8 mouse cellular contexts compared by ENCODE assay signal in genomic region chr12:4842890-4843597, GRCm38 (mm10). TPM values are rescaled to one million over a fixed set of nuclear protein-coding genes. Genes with fewer than 3 reads are reported as not detected.
DNase-seq lines count a peak whose midpoint lies in the region; ATAC-seq and TF ChIP-seq lines count a peak whose summit lies in the region.

Gene Wdcp (plus strand): TSS chr12:4843303.

- intact Hi-C loops in heart, postnatal 25 days (cut with DNase I), result loop anchor here (2.0 to 5.0 kb wide), 2 partner anchors 24 to 74 kb away; partner anchors contain the start of gene Atad2b

- peak within 1 kb of the TSS; percentile 86 for H3K9ac ChIP-seq in ES-E14 (ENCODE audit: insufficient read depth, low read depth, low read length, poor library complexity, severe bottlenecking)
- H3K9ac ChIP-seq in forebrain, embryonic 15.5 days (replicated peaks), result peak within 1 kb of the TSS; percentile 43

- no peaks in the 10 kb centered on the region for H3K9me3 ChIP-seq in ES-E14 (ENCODE audit: control insufficient read depth, insufficient read depth, low read depth, low read length)
- no peaks in the 10 kb centered on the region for H3K9me3 ChIP-seq in forebrain, embryonic 15.5 days

- H3K27me3 ChIP-seq in forebrain, embryonic 15.5 days, result peaks cover 6% of the 10 kb centered on the region; the same call in 1 of the 2 replicates

- TF ChIP-seq POLR2A in lung, adult 2 months (IDR thresholded peaks at IDR 0.05; ENCODE audit: borderline replicate concordance, extremely low read depth, low read depth, low read length), result peak; percentile 64; the same call in 1 of the 2 replicates

- WGBS in forebrain, embryonic 15.5 days, result 1% methylated on average over 30 of the region's 30 CpGs
- under 1% methylated on average over 30 of the region's 30 CpGs for WGBS in lung, adult 2 months

- H3K4me3 ChIP-seq in ES-E14 (ENCODE audit: insufficient read depth in 1 of 2, low read depth in 1 of 2, low read length in 2 of 2, poor library complexity in 1 of 2, severe bottlenecking in 1 of 2), result peak within 1 kb of the TSS; percentile 93 to 97
- peak within 1 kb of the TSS; percentile 61 for H3K4me3 ChIP-seq in forebrain, embryonic 15.5 days
- H3K4me3 ChIP-seq in lung, adult 2 months (replicated peaks; ENCODE audit: extremely low read depth, low read depth, low read length), result peak within 1 kb of the TSS; percentile 84

- ATAC-seq in forebrain, embryonic 15.5 days (replicated peaks), result peak; percentile 94
- ATAC-seq in neutrophil, adult 5-6 weeks (ENCODE audit: extremely low read depth, insufficient number of reproducible peaks, low FRiP score, poor library complexity, severe bottlenecking), result peak; percentile 95

- TF ChIP-seq CTCF in lung, adult 2 months (IDR thresholded peaks at IDR 0.05; ENCODE audit: insufficient read depth, low read length), result no peak

- DNase-seq in ES-E14 (ENCODE audit: low read depth, low spot score), result peak; percentile 85
- peak; percentile 93 for DNase-seq in cerebellum, adult 11-12 months
- DNase-seq in heart, postnatal 25 days (ENCODE audit: low spot score), result peak; percentile 85
- peak; percentile 87 to 95 for DNase-seq in layer of hippocampus, adult 18-20 months (ENCODE audit: low spot score in 2 of 2)
- peak; percentile 87 for DNase-seq in lung, adult 2 months
- peak; percentile 79 to 85 for DNase-seq in thymus, adult 18-20 months

- in situ Hi-C loops in ES-E14 (cut with MboI; ENCODE audit: low sequenced_read_pairs in 2 of 2, unreplicated experiment in 2 of 2), result no loop called here

- peaks cover 2% of the 10 kb centered on the region; the same call in 1 of the 2 replicates for H3K36me3 ChIP-seq in ES-E14 (ENCODE audit: control insufficient read depth, insufficient read depth, low read length, poor library complexity, severe bottlenecking)
- H3K36me3 ChIP-seq in forebrain, embryonic 15.5 days, result no peaks in the 10 kb centered on the region

- H3K27ac ChIP-seq in ES-E14 (ENCODE audit: insufficient read depth, low read depth, low read length, poor library complexity, severe bottlenecking), result no peak within 1 kb of the TSS
- 0 out of 2 replicates have a peak within 1 kb of the TSS, but pooled peaks have one; percentile 25 for H3K27ac ChIP-seq in forebrain, embryonic 15.5 days (replicated peaks)

- H3K4me1 ChIP-seq in ES-E14 (ENCODE audit: control insufficient read depth in 2 of 2, insufficient read depth in 2 of 2, low read length in 2 of 2, poor library complexity in 1 of 2), result peaks cover 6% of the 10 kb centered on the region in 2 experiments; a peak in 2 of 4 replicates
- H3K4me1 ChIP-seq in forebrain, embryonic 15.5 days, result peaks cover 23% of the 10 kb centered on the region
- H3K4me1 ChIP-seq in lung, adult 2 months (ENCODE audit: control insufficient read depth, insufficient read depth, low read length), result no peaks in the 10 kb centered on the region

- H3K4me2 ChIP-seq in forebrain, embryonic 15.5 days (replicated peaks), result peak within 1 kb of the TSS; percentile 60

TF ChIP-seq in ES-E14, 5 proteins besides CTCF, POLR2A, EP300 and RAD21:
- no peak for TF ChIP-seq MAFK (IDR thresholded peaks at IDR 0.05; ENCODE audit: insufficient read depth, low read depth, low read length)
- TF ChIP-seq HCFC1 (IDR thresholded peaks at IDR 0.05; ENCODE audit: borderline replicate concordance, insufficient read depth, low read length), result peak; percentile 90
- peak; percentile 64 for TF ChIP-seq CHD2 (IDR thresholded peaks at IDR 0.05; ENCODE audit: low read depth, low read length)
- TF ChIP-seq ZNF384 (IDR thresholded peaks at IDR 0.05; ENCODE audit: low read depth, low read length), result no peak
- TF ChIP-seq ZC3H11A (IDR thresholded peaks at IDR 0.05; ENCODE audit: borderline replicate concordance, low read depth, low read length), result no peak
TF ChIP-seq in ES-E14: peak in this region for 2.

RNA-seq across cellular contexts. Expression of gene Wdcp, which starts in this region (rescaled TPM):
- total RNA-seq in ES-E14 (2012; rRNA removed), result 17.1 and 19.5 TPM in 2 replicates
- polyA plus RNA-seq in forebrain, embryonic 15.5 days (2015; fragmentation: Nextera tagmentation; extraction: Ambion mirVana), result 14.5 and 16.0 TPM in 2 replicates
- total RNA-seq in heart, postnatal 25 days (2021), result 1 to 10 TPM; 8.4 to 8.5 TPM
- total RNA-seq in layer of hippocampus, adult 18-20 months (2021), result 10 to 100 TPM; 13.0 to 14.8 TPM
- 5.2 and 6.0 TPM in 2 replicates for polyA plus RNA-seq in lung, adult 2 months (2012; rRNA removed)
- 5.5 and 8.0 TPM in 2 replicates for total RNA-seq in neutrophil, adult 5-6 weeks (2017)
